Mouse (Mus musculus) lung, embryonic 14.5 days (tissue): ENCODE measurements around the gene Inpp5a. TPM values are rescaled to one million over a fixed set of nuclear protein-coding genes. Genes with fewer than 3 reads are reported as not detected.

Source experiments
- ATAC-seq: fragments of 200-750 bp; cut with Nextera tagmentation; 2 replicates; pipeline ENCODE4 v1.8.0; 2017; ENCODE audit warnings: mild to moderate bottlenecking, moderate TSS enrichment, moderate library complexity; ENCODE audit not compliant: insufficient read depth
- DNase-seq: peaks from one replicate; pipeline ENCODE4 v3.0.0-alpha.2; 2015
- H3K27ac ChIP-seq: fragments of 300-500 bp; sonication (generic); 2 replicates; pipeline ENCODE4 v1.5.1; 2014; ENCODE audit warnings: low read depth, mild to moderate bottlenecking, moderate library complexity
- H3K27me3 ChIP-seq: fragments of 300-500 bp; sonication (generic); 2 replicates; pipeline ENCODE4 v1.6.1; 2014; ENCODE audit warnings: low read length, control low read depth; ENCODE audit not compliant: insufficient read depth
- H3K36me3 ChIP-seq: fragments of 300-500 bp; sonication (generic); 2 replicates; pipeline ENCODE4 v1.6.1; 2014; ENCODE audit warnings: control low read depth; ENCODE audit not compliant: insufficient read depth
- H3K4me1 ChIP-seq: fragments of 300-500 bp; sonication (generic); 2 replicates; pipeline ENCODE4 v1.6.1; 2014; ENCODE audit warnings: antibody characterized with exemption, control low read depth; ENCODE audit not compliant: insufficient read depth
- H3K4me2 ChIP-seq: fragments of 300-500 bp; sonication (generic); 2 replicates; pipeline ENCODE4 v1.6.1; 2014; ENCODE audit warnings: mild to moderate bottlenecking
- H3K4me3 ChIP-seq: fragments of 300-500 bp; sonication (generic); 2 replicates; pipeline ENCODE4 v1.5.1; 2014; ENCODE audit warnings: low read depth, low read length
- H3K9ac ChIP-seq: fragments of 300-500 bp; sonication (generic); 2 replicates; pipeline ENCODE4 v1.6.1; 2014
- H3K9me3 ChIP-seq: fragments of 300-500 bp; sonication (generic); 2 replicates; pipeline ENCODE4 v1.6.1; 2016; ENCODE audit warnings: low read depth, low read length, control low read depth
- CTCF ChIP-seq: IDR thresholded peaks from 2 replicates; pipeline ENCODE4 v1.5.1; 2016; ENCODE audit warnings: antibody characterized with exemption, low read depth
- WGBS: fragments of 180-500 bp; shearing (Covaris S2); extraction: QIAGEN DNeasy Blood & Tissue Kit; methylation state at CpG from one replicate; pipeline ENCODE4 v1.1.7; 2014; 5-methylcytosine and 5-hydroxymethylcytosine counted together
- polyA plus RNA-seq: library from polyadenylated mRNA; unstranded; fragments of >200 nt; fragmentation: Nextera tagmentation; extraction: Ambion mirVana; gene quantifications from 2 replicates; pipeline ENCODE4 v1.2.1, GENCODE M21; 2014

Gene Inpp5a
- polyA plus RNA-seq, 1 experiment from 2014 or later, result 47.7 TPM

GRCm38 (mm10) chr7:139580851-139581775 lies 192.2 kb downstream of the Inpp5a start:
- Histone ChIP-seq H3K4me1 (peaks cover 6% of the 10 kb centered on the region; the same call in 1 of the 2 replicates), H3K27ac (no peak overlapping the region), H3K27me3 (peaks cover 74% of the 10 kb centered on the region), H3K4me3 (peak overlapping the region; percentile 39), H3K9ac (no peak overlapping the region), H3K4me2 (peak overlapping the region; percentile 61), H3K9me3 (no peaks in the 10 kb centered on the region), H3K36me3 (peaks cover 23% of the 10 kb centered on the region)
- WGBS, result 2% methylated on average over 78 of the region's 78 CpGs
- TF ChIP-seq CTCF, result no peak
- peak; percentile 36 for DNase-seq
- ATAC-seq, result no peak

GRCm38 (mm10) chr7:139581801-139582571 lies 193.1 kb downstream of the Inpp5a start:
- under 1% methylated on average over 81 of the region's 82 CpGs for WGBS
- Histone ChIP-seq H3K36me3 (peaks cover 22% of the 10 kb centered on the region), H3K4me1 (peaks cover 6% of the 10 kb centered on the region; the same call in 1 of the 2 replicates), H3K9me3 (no peaks in the 10 kb centered on the region), H3K9ac (peak overlapping the region; percentile 6; the same call in 1 of the 2 replicates), H3K27ac (no peak overlapping the region), H3K27me3 (peaks cover 83% of the 10 kb centered on the region), H3K4me3 (peak overlapping the region; percentile 39), H3K4me2 (peak overlapping the region; percentile 61)
- ATAC-seq (no peak; the same call in 1 of the 2 replicates), DNase-seq (peak; percentile 45)
- no peak for TF ChIP-seq CTCF

GRCm38 (mm10) chr7:139582595-139582994 lies 193.7 kb downstream of the Inpp5a start, which contains the start of gene Nkx6-2:
Gene Nkx6-2 (minus strand): TSS chr7:139582797.
- DNase-seq, result peak; percentile 74
- WGBS, result under 1% methylated on average over 56 of the region's 56 CpGs

GRCm38 (mm10) chr7:139583094-139583737 lies 194.3 kb downstream of the Inpp5a start:
- no peak for DNase-seq
- H3K4me3 ChIP-seq, result no peak overlapping the region
- peaks cover 6% of the 10 kb centered on the region; the same call in 1 of the 2 replicates for H3K4me1 ChIP-seq
- H3K9me3 ChIP-seq, result no peaks in the 10 kb centered on the region
- no peak for ATAC-seq
- peaks cover 96% of the 10 kb centered on the region for H3K27me3 ChIP-seq
- no peak for TF ChIP-seq CTCF
- H3K4me2 ChIP-seq, result no peak overlapping the region
- no peak overlapping the region for H3K27ac ChIP-seq
- WGBS, result 18% methylated on average over 17 of the region's 17 CpGs
- H3K9ac ChIP-seq, result no peak overlapping the region
- H3K36me3 ChIP-seq, result peaks cover 13% of the 10 kb centered on the region

More at GRCm38 (mm10) chr7:139582595-139582994, 193.7 kb downstream of the Inpp5a start, which contains the start of gene Nkx6-2:
- peaks cover 17% of the 10 kb centered on the region for H3K36me3 ChIP-seq
- no peak for TF ChIP-seq CTCF
- H3K9me3 ChIP-seq, result no peaks in the 10 kb centered on the region
- peak within 1 kb of the TSS; percentile 61 for H3K4me2 ChIP-seq
- H3K4me1 ChIP-seq, result peaks cover 6% of the 10 kb centered on the region; the same call in 1 of the 2 replicates
- H3K9ac ChIP-seq, result peak within 1 kb of the TSS; percentile 6; the same call in 1 of the 2 replicates
- H3K4me3 ChIP-seq, result peak within 1 kb of the TSS; percentile 39
- peaks cover 89% of the 10 kb centered on the region for H3K27me3 ChIP-seq
- H3K27ac ChIP-seq, result no peak within 1 kb of the TSS
- ATAC-seq, result peak; percentile 76

- 2% methylated on average over 53 of the region's 53 CpGs for WGBS
- H3K4me1 ChIP-seq, result peaks cover 6% of the 10 kb centered on the region; the same call in 1 of the 2 replicates
- peaks cover 96% of the 10 kb centered on the region for H3K27me3 ChIP-seq
- ATAC-seq (no peak), DNase-seq (peak; percentile 14)
- H3K4me3 ChIP-seq, result peak overlapping the region; percentile 8; the same call in 1 of the 2 replicates
- no peak overlapping the region for H3K4me2 ChIP-seq
- H3K9me3 ChIP-seq, result no peaks in the 10 kb centered on the region
- no peak overlapping the region for H3K9ac ChIP-seq
- H3K27ac ChIP-seq, result no peak overlapping the region
- no peak for TF ChIP-seq CTCF
- H3K36me3 ChIP-seq, result no peaks in the 10 kb centered on the region; the same call in 1 of the 2 replicates
Observed at GRCm38 (mm10) chr7:139584221-139585175, 195.6 kb downstream of the Inpp5a start.
